Mouse (Mus musculus) bone marrow, adult 2 months (tissue): Measurements from ENCODE around the gene Rad51b. TPM values are rescaled to one million over a fixed set of nuclear protein-coding genes. Genes with fewer than 3 reads are reported as not detected.

Source experiments
- H3K27ac ChIP-seq: fragments of 200-500 bp; 2 replicates; pipeline ENCODE4 v1.5.1; 2012; ENCODE audit warnings: low read depth, mild to moderate bottlenecking, control low read depth, inconsistent platforms, low read length; ENCODE audit not compliant: control insufficient read depth, poor library complexity, insufficient read depth
- H3K4me1 ChIP-seq: fragments of 200-500 bp; 2 replicates; pipeline ENCODE4 v1.6.1; 2011; ENCODE audit warnings: low read length; ENCODE audit not compliant: control insufficient read depth, insufficient read depth
- H3K4me3 ChIP-seq: fragments of 200-500 bp; replicated peaks from 2 replicates; pipeline ENCODE3; 2011; ENCODE audit warnings: mild to moderate bottlenecking, low read depth, low read length, control low read depth; ENCODE audit not compliant: control insufficient read depth
- CTCF ChIP-seq: fragments of 200-500 bp; IDR thresholded peaks from 2 replicates; pipeline ENCODE4 v1.5.1; 2011; ENCODE audit warnings: low read length, control low read depth; ENCODE audit not compliant: control insufficient read depth, insufficient read depth
- POLR2A ChIP-seq: fragments of 200-500 bp; IDR thresholded peaks from 2 replicates; pipeline ENCODE4 v1.6.1; 2011; ENCODE audit warnings: low read depth, mild to moderate bottlenecking, control low read depth, low read length, borderline replicate concordance; ENCODE audit not compliant: control insufficient read depth
- WGBS: fragments of 180-500 bp; shearing (Covaris S2); methylation state at CpG from one replicate; pipeline ENCODE4 v1.1.7; 2018; 5-methylcytosine and 5-hydroxymethylcytosine counted together
- polyA plus RNA-seq: library from polyadenylated mRNA; stranded (reverse); fragments of >200 nt; gene quantifications from 2 replicates; pipeline ENCODE4 v1.2.4, GENCODE M21; 2011; ENCODE audit warnings: low replicate concordance; ENCODE audit not compliant: missing spikeins, insufficient read depth, insufficient read length

The Rad51b gene
- 2.0 and 2.3 TPM in 2 replicates for polyA plus RNA-seq

DNA sequence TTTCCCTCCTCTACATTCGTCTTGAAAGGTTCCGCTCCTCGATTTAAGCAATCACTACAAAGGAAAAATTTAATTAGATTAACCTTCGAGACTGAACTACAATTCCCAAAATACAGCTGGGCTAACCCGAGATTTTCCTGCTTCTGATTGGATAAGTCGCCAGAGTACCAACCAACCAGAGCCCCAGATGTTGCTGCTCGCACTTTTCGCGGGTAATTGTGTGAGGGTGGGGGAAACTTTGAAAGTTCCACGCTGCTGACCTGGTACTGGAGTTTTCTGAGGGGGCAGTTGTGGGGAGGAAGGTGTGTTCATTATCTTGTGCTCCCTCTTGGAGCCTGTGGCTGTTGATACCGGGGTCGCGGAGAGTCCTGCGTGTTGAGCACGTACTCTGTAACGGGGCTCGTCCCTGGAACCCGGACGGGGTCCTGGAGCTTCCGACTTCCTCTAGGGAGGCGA is at the start of gene Rad51b:
Gene Rad51b (plus strand): TSS at position 162 of the 456 bp plus-strand sequence.
- Histone ChIP-seq H3K27ac (peak within 1 kb of the TSS; percentile 84), H3K4me1 (peaks cover 2% of the 10 kb centered on the region; the same call in 1 of the 2 replicates), H3K4me3 (peak within 1 kb of the TSS; percentile 100)
- under 1% methylated on average over 21 of the region's 21 CpGs for WGBS
- TF ChIP-seq CTCF: no peak
- no peak for TF ChIP-seq POLR2A

DNA sequence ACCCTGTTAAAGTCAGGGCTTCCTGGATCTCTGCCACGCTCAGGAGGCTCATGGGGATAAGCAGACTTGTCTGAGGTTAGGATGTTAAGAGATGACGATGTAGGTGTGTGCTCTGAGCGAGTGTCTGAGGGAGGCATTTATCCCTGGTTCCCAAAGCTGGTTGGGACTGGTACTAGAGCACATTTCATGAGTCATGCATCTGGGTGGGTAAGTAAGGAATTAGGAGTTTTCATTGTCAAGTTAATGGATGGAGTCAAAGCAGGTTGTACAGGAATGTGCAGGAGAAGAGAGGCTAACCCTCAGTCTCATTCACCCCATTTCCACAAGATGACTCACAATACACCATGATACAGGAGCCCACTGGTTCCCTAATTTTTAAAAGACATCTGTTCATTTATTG is 49.0 kb upstream of the Rad51b start:
- 79% methylated on average over 3 of the region's 3 CpGs for WGBS

DNA sequence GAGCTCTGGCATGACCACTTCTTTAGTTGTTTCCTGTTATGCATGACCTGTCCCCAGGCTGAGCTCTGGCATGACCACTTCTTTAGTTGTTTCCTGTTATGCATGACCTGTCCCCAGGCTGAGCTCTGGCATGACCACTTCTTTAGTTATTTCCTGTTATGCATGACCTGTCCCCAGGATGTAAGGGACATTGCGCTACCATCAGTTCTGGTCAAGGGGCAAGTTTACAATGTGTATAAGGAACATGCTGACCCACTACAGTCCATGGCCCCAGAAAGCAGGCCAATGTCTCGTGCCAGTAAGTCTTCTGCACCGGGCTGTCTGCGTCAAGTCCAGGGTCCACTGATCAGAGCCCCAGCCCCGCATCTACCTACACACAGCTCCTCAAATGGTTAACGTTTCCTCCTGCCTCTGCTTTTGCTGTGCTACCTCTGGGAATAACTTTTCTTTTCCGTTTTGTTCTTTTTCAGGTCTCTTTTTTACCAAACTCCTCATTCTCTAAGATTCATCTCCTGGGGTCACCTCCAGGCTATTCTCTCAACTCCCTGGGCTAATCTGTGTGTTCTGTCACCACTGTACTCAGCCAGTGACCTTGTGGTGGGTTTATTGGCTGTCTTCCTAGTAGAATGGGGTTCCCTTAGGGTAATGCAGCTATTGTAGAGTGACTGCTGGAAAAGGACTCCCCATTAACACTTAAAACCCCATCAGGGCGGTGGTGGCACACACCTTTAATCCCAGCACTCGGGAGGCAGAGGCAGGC is 43.6 kb upstream of the Rad51b start:
- 73% methylated on average over 9 of the region's 9 CpGs for WGBS
- no peak for TF ChIP-seq POLR2A
- no peak for TF ChIP-seq CTCF
- Histone ChIP-seq H3K4me1 (no peaks in the 10 kb centered on the region; the same call in none of the 2 replicates), H3K27ac (peak overlapping the region; percentile 94), H3K4me3 (no peak overlapping the region)

More for the DNA sequence above, 49.0 kb upstream of the Rad51b start:
- Histone ChIP-seq H3K4me1 (no peaks in the 10 kb centered on the region; the same call in 1 of the 2 replicates), H3K4me3 (no peak overlapping the region), H3K27ac (no peak overlapping the region)
- no peak for TF ChIP-seq CTCF
- TF ChIP-seq POLR2A: no peak

DNA sequence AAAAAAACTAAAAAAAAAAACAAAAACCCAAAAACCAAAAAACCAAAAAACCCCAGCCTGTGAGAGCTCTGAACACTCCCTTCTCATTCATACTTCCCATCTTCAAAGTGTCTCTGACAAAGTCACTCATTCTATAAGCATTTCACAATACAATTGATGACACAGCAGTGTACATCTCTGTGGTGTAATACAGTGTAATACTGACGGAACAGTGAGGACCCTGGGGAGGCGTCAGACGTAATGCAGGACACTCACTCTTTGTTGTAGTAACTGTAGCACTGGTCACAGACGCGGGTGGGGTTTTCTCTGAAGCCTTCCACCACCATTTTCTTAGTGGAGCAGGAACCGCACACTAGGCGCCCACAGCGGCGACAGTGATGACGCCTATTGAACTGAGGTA is 42.1 kb upstream of the Rad51b start:
- no peaks in the 10 kb centered on the region; the same call in none of the 2 replicates for H3K4me1 ChIP-seq
- no peak overlapping the region for H3K4me3 ChIP-seq
- TF ChIP-seq CTCF: no peak
- no peak for TF ChIP-seq POLR2A
- peak overlapping the region; percentile 50 for H3K27ac ChIP-seq
- 80% methylated on average over 10 of the region's 10 CpGs for WGBS

DNA sequence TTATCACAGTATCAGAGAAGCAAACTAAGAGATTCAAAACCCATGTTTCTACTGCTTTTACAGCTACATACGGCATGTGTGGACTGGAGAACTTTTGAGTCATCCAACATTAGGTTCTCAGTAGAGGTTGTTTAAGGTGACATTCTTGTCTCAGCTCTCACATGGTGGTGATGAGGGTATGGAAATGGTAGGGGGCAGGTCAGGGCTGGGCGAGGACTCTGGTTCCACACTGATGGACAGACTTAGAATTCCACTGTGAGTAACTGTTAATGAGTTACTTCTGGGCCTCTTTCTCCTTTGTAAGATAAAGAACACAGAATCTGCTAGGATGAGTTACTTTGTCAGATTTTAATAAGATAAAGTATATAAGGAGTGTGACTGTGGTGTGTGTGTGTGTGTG is 36.9 kb upstream of the Rad51b start:
- no peaks in the 10 kb centered on the region; the same call in 1 of the 2 replicates for H3K4me1 ChIP-seq
- TF ChIP-seq CTCF (no peak), POLR2A (no peak)
- 91% methylated on average over 2 of the region's 2 CpGs for WGBS
- no peak overlapping the region for H3K27ac ChIP-seq
- no peak overlapping the region for H3K4me3 ChIP-seq

DNA sequence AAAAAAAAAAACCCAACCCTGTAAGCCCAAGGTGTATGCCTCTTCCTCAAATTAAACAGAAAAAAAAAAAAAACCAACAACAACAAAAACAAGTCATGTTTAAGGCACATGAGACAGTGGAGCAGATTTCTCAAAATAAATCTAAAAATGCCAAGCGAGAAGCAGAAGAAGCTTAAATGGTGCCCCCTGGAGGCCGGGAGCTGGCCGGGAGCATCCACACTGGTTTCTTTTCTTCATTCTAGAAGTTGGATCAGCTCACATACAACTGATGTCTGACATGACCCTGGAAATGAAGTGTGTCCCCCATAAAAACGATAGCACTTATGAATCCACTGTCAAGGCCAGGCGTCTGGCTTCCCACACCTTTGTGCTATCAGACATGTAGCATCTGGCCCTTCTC is 36.0 kb upstream of the Rad51b start:
- TF ChIP-seq CTCF (peak; percentile 44), POLR2A (no peak)
- H3K4me1 ChIP-seq: no peaks in the 10 kb centered on the region; the same call in 1 of the 2 replicates
- H3K4me3 ChIP-seq: no peak overlapping the region
- no peak overlapping the region for H3K27ac ChIP-seq
- WGBS: 59% methylated on average over 5 of the region's 5 CpGs

DNA sequence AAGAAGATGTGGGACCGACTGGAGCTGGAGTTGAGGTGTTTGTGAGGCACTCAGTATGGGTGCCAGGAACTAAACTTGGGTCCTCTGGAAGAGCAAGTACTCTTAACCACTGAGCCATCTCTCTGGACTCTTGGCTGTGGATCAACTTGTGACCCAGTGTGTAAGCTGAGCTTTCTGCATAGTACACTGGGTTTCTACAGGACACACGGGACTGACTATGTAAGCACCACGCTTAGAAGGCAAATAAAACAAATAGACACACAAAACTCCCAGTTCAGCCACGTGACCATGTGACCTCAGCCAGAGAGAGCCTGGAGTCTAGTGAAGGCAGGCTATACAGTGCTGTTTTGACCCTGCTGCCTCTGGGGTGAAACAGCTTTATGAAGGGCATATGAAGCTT is 24.5 kb upstream of the Rad51b start:
- H3K4me3 ChIP-seq: no peak overlapping the region
- no peaks in the 10 kb centered on the region for H3K4me1 ChIP-seq
- 91% methylated on average over 4 of the region's 4 CpGs for WGBS
- TF ChIP-seq CTCF: no peak
- TF ChIP-seq POLR2A: no peak
- H3K27ac ChIP-seq: no peak overlapping the region

DNA sequence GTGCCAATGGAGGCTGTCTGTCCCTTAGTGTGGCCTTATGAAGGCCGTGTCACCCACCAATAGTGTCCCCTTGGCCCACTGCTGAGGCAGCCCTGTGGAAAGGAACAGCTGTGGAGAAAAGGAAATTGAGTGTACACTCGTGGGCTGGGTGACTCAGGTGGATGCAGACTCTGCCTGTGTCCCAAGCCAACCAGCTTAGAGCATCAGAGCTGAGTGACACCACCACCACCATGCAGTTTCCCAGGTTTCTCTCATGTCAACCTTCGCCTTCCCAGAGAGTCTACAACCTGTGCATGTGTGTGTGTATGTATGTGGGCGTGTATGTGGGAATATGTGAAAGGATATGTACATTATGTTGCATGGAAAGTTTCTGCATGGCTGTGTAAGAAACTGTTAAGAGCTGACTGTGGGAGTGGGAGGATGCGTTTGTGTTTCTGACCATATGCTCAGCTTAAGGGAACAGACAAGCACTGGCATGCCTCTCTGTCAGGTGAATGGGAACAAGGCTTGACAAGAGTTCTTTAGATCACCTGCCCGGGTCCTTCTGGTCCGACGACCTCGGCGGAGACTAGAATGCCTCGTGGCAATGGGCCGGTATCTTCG is 17.5 kb upstream of the Rad51b start:
- TF ChIP-seq CTCF (no peak), POLR2A (no peak)
- H3K4me3 ChIP-seq: no peak overlapping the region
- no peaks in the 10 kb centered on the region for H3K4me1 ChIP-seq
- 92% methylated on average over 13 of the region's 13 CpGs for WGBS
- no peak overlapping the region for H3K27ac ChIP-seq
